Mouse (Mus musculus) bone marrow macrophage, adult 2 months (primary cell): ENCODE measurements around the gene Ccl3.

Source experiments
- CTCF ChIP-seq: IDR thresholded peaks from 2 replicates; pipeline ENCODE4 v1.5.1; 2012; ENCODE audit warnings: low read depth, mild to moderate bottlenecking, low read length, moderate library complexity
- POLR2A ChIP-seq: IDR thresholded peaks from 2 replicates; pipeline ENCODE4 v1.6.1; 2012; ENCODE audit warnings: mild to moderate bottlenecking, low read depth, low read length, borderline replicate concordance

- TF ChIP-seq POLR2A (no peak), CTCF (no peak)
Observed at GRCm38 (mm10) chr11:83649305-83649841, at the start of gene Ccl3.
